Mouse (Mus musculus): Measurements from ENCODE around the gene Gm12394. TPM values are rescaled to one million over a fixed set of nuclear protein-coding genes. Genes with fewer than 3 reads are reported as not detected.

Gene Gm12394
- polyA plus RNA-seq, 2 experiments, result 0.01 to 0.05 TPM

DNA sequence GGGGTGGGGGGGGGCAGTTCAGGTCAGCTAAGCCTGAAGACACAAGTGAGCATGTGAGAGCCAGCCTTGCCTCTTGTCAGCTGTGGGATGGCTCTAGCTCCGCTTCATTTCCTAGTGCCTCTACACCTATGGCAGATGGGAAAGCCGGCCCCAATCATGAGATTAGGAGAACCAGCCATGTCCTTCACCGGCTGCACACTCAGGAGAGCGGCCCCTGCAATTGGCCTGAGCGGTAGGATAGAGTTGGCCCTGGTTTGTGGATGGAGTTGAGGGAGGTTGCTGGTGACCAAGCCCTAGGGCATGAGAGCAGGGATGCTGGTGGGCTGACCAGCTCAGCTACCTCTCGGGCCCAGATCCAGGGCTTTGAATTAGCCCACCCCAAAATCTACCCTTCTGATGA lies 32.2 kb upstream of the Gm12394 start:
- Histone ChIP-seq H3K4me1 (replicated peaks; ENCODE audit: control insufficient read depth in 2 of 2, insufficient read depth in 2 of 2, low read length in 1 of 2) (no peaks in the 10 kb centered on the region; a peak in 1 of 4 replicates), H3K4me3 (ENCODE audit: insufficient read depth in 1 of 2, low read depth in 2 of 2, low read length in 2 of 2) (no peak overlapping the region), H3K27me3 (ENCODE audit: control insufficient read depth, insufficient read depth, low read length) (no peaks in the 10 kb centered on the region), H3K9me3 (ENCODE audit: control insufficient read depth, low read length) (no peaks in the 10 kb centered on the region), H3K4me2 (ENCODE audit: low read depth) (no peak overlapping the region), H3K36me3 (replicated peaks; ENCODE audit: control insufficient read depth, insufficient read depth, low read depth) (no peaks in the 10 kb centered on the region), H3K27ac (no peak overlapping the region), H3K9ac (replicated peaks) (no peak overlapping the region)
- no peak for ATAC-seq (ENCODE audit: insufficient read depth)
- WGBS (ENCODE audit: insufficient replicate concordance), result 79% methylated on average over 6 of the region's 6 CpGs
- DNase-seq (ENCODE audit: low read depth in 3 of 3, low spot score in 3 of 3), result no peak
- TF ChIP-seq EP300 (IDR thresholded peaks at IDR 0.05; ENCODE audit: low read depth) (no peak), CTCF (IDR thresholded peaks at IDR 0.05; ENCODE audit: low read depth) (no peak)

DNA sequence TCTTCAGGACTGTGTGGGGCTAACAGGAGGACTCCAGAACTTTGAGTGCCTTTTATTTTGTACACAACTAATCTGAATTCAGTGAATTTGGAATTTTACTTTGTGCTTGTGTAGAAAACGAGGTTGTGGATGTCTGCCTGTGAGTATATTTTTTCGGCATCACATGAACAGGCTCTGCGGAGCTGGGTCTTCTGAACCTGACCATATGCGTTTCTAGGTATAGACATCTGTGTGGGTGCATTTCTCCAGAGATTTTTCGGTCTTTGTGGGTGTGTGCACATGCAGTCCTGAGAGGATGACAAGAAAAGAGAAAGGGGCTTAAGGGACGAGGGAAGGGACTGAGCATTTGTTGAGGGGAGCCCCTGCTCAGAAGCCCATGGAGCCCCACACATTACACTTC lies 30.4 kb upstream of the Gm12394 start:
- TF ChIP-seq CTCF (IDR thresholded peaks at IDR 0.05; ENCODE audit: low read depth) (no peak), EP300 (IDR thresholded peaks at IDR 0.05; ENCODE audit: low read depth) (no peak)
- DNase-seq (ENCODE audit: low read depth in 3 of 3, low spot score in 3 of 3), result no peak
- 73% methylated on average over 6 of the region's 6 CpGs for WGBS (ENCODE audit: insufficient replicate concordance)

DNA sequence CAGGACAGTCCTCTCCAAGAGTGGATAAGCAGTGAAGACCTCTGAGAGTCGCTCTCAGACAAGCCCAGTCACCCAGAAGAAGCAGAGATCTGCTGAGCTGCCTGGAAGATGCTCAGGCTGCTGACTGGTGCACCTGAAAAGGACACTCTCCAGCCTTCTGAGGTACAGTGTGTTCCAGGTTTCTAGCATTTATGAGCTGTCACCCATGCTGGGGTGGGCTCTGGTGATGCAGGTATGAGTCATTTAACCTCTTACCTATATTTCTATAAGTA lies 24.0 kb upstream of the Gm12394 start:
- Histone ChIP-seq H3K9ac (replicated peaks) (peak overlapping the region; percentile 82), H3K9me3 (ENCODE audit: control insufficient read depth, low read length) (no peaks in the 10 kb centered on the region), H3K4me3 (ENCODE audit: insufficient read depth in 1 of 2, low read depth in 2 of 2, low read length in 2 of 2) (peak overlapping the region; percentile 64 to 79), H3K27ac (peak overlapping the region; percentile 85), H3K4me2 (ENCODE audit: low read depth) (peak overlapping the region; percentile 66), H3K36me3 (replicated peaks; ENCODE audit: control insufficient read depth, insufficient read depth, low read depth) (no peaks in the 10 kb centered on the region), H3K4me1 (replicated peaks; ENCODE audit: control insufficient read depth in 2 of 2, insufficient read depth in 2 of 2, low read length in 1 of 2) (peaks cover 23 to 37% of the 10 kb centered on the region in 2 experiments), H3K27me3 (ENCODE audit: control insufficient read depth, insufficient read depth, low read length) (no peaks in the 10 kb centered on the region)
- 17% methylated on average over 1 of the region's 1 CpGs for WGBS (ENCODE audit: insufficient replicate concordance)
- TF ChIP-seq EP300 (IDR thresholded peaks at IDR 0.05; ENCODE audit: low read depth) (no peak), CTCF (IDR thresholded peaks at IDR 0.05; ENCODE audit: low read depth) (no peak)
- DNase-seq (ENCODE audit: low read depth in 3 of 3, low spot score in 3 of 3), result no peak
- peak; percentile 76 for ATAC-seq (ENCODE audit: insufficient read depth)

More for the DNA sequence above, 30.4 kb upstream of the Gm12394 start:
- Histone ChIP-seq H3K9ac (replicated peaks) (no peak overlapping the region), H3K36me3 (replicated peaks; ENCODE audit: control insufficient read depth, insufficient read depth, low read depth) (no peaks in the 10 kb centered on the region), H3K4me3 (ENCODE audit: insufficient read depth in 1 of 2, low read depth in 2 of 2, low read length in 2 of 2) (no peak overlapping the region), H3K4me1 (replicated peaks; ENCODE audit: control insufficient read depth in 2 of 2, insufficient read depth in 2 of 2, low read length in 1 of 2) (no peaks in the 10 kb centered on the region; a peak in 1 of 4 replicates), H3K9me3 (ENCODE audit: control insufficient read depth, low read length) (no peaks in the 10 kb centered on the region), H3K27me3 (ENCODE audit: control insufficient read depth, insufficient read depth, low read length) (no peaks in the 10 kb centered on the region), H3K27ac (no peak overlapping the region), H3K4me2 (ENCODE audit: low read depth) (no peak overlapping the region)
- ATAC-seq (ENCODE audit: insufficient read depth), result no peak

DNA sequence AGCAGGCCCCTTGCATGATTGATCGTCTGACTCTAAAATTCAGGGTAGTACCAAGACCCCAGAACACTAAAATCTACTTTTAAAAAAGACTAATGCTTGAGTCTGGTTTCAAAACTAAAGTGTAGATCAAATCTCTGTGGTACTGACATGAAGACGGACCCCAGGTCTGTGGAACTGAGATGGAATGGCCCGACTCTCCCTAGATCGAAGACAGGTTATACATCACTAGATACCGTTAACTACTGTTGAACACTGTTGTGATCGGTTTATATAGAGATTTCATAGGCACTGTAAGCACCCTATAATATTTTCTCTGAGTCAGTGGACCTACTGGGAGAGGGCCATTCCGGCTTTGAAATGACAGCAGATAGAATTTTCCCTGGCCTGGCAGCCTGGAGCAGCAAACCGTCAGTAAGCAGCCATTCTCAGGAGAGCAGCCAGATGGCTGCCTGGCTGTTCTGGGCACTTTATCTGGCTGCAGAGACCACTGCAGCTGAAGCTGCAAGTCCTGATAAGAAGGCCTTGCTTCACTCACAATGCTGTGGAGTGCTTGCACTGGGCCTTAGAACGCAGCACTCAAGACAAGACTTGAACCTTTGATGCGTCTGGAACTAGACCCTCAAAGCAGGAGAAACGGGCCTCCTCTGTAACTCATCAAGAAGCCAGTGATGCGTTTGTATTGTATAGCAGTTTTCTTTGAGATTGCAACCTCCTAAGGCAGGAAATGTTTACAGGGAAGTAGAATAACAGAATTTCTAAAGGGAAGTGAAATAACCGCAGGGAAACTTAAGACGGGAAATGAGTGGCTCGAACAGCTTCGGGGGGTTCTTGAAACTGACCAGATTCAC lies 23.5 kb upstream of the Gm12394 start:
- no peaks in the 10 kb centered on the region for H3K27me3 ChIP-seq (ENCODE audit: control insufficient read depth, insufficient read depth, low read length)
- H3K36me3 ChIP-seq (replicated peaks; ENCODE audit: control insufficient read depth, insufficient read depth, low read depth), result no peaks in the 10 kb centered on the region
- H3K4me3 ChIP-seq (ENCODE audit: insufficient read depth in 1 of 2, low read depth in 2 of 2, low read length in 2 of 2), result peak overlapping the region; percentile 64 to 79
- H3K9ac ChIP-seq (replicated peaks), result peak overlapping the region; percentile 82
- DNase-seq (ENCODE audit: low read depth in 3 of 3, low spot score in 3 of 3) (peak; percentile 86 to 90 (median 87)), ATAC-seq (ENCODE audit: insufficient read depth) (peak; percentile 98)
- no peaks in the 10 kb centered on the region for H3K9me3 ChIP-seq (ENCODE audit: control insufficient read depth, low read length)
- peaks cover 23 to 37% of the 10 kb centered on the region in 2 experiments for H3K4me1 ChIP-seq (replicated peaks; ENCODE audit: control insufficient read depth in 2 of 2, insufficient read depth in 2 of 2, low read length in 1 of 2)
- 25% methylated on average over 16 of the region's 16 CpGs for WGBS (ENCODE audit: insufficient replicate concordance)
- peak overlapping the region; percentile 66 for H3K4me2 ChIP-seq (ENCODE audit: low read depth)
- TF ChIP-seq CTCF (IDR thresholded peaks at IDR 0.05; ENCODE audit: low read depth), result peak; percentile 55
- TF ChIP-seq EP300 (IDR thresholded peaks at IDR 0.05; ENCODE audit: low read depth), result peak; percentile 98
- peak overlapping the region; percentile 85 for H3K27ac ChIP-seq

DNA sequence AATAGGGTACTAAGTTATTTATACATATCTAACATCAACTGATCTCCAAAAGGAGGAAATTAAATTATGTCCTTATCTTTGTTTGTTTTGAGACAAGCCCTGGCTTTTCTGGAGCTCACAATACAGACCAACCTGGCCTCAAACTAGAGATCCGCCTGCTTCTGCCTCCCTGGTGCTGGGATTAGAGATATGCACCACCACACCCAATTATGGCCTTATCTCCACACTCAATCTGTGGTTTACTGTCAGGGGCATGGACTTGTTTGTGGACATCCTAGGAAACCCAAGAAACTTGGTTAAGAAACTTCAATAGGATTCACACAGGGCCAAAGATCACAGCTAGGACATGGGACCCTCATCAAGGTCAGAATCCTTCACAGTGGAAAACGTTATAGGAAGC lies 21.1 kb upstream of the Gm12394 start:
- ATAC-seq (ENCODE audit: insufficient read depth) (peak; percentile 26; the same call in 1 of the 2 replicates), DNase-seq (ENCODE audit: low read depth in 3 of 3, low spot score in 3 of 3) (peak; percentile 57 to 70 (median 61))
- H3K9ac ChIP-seq (replicated peaks), result no peak overlapping the region
- H3K27me3 ChIP-seq (ENCODE audit: control insufficient read depth, insufficient read depth, low read length), result no peaks in the 10 kb centered on the region
- no peaks in the 10 kb centered on the region for H3K9me3 ChIP-seq (ENCODE audit: control insufficient read depth, low read length)
- peak overlapping the region; percentile 6 for H3K4me2 ChIP-seq (ENCODE audit: low read depth)
- WGBS (ENCODE audit: insufficient replicate concordance), result 59% methylated on average over 2 of the region's 2 CpGs
- H3K4me1 ChIP-seq (replicated peaks; ENCODE audit: control insufficient read depth in 2 of 2, insufficient read depth in 2 of 2, low read length in 1 of 2), result peaks cover 23 to 37% of the 10 kb centered on the region in 2 experiments
- 0 out of 2 replicates have a peak overlapping the region, but pooled peaks have one; percentile 9 for H3K27ac ChIP-seq
- peak; percentile 85 for TF ChIP-seq EP300 (IDR thresholded peaks at IDR 0.05; ENCODE audit: low read depth)
- TF ChIP-seq CTCF (IDR thresholded peaks at IDR 0.05; ENCODE audit: low read depth), result no peak
- H3K4me3 ChIP-seq (ENCODE audit: insufficient read depth in 1 of 2, low read depth in 2 of 2, low read length in 2 of 2), result no peak overlapping the region
- no peaks in the 10 kb centered on the region for H3K36me3 ChIP-seq (replicated peaks; ENCODE audit: control insufficient read depth, insufficient read depth, low read depth)

Data from liver, embryonic 14.5 days (tissue).